Mouse (Mus musculus) heart, adult 2 months (tissue): ENCODE data around the gene Sass6.

Experiments used
- CTCF ChIP-seq: fragments of 200-600 bp; IDR thresholded peaks from 2 replicates; pipeline ENCODE4 v1.8.1; 2022; ENCODE audit warnings: antibody characterized with exemption, mild to moderate bottlenecking, moderate library complexity
- EP300 ChIP-seq: fragments of 200-500 bp; IDR thresholded peaks from 2 replicates; pipeline ENCODE4 v1.6.1; 2011; ENCODE audit warnings: low read depth, low read length, control low read depth; ENCODE audit not compliant: insufficient read depth

DNA sequence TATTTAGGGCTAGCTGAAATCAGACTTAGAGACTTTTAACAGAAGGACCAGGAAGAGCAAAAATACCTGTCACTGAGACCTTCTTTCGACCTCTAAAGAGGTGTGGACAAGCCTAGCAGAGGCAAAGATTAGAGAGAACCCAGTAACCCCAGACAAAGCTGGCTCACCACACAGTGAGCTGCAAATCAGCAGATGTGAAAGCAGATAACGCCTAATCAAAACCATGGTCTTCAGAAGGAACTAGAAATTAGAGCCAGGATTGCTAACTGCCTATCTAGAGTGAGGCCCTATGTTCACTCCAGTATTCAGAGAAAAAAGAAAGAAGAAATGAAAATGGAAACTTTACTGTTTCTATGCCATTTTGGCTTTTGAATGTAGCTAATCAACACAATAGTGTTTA is 47.6 kb downstream of the Sass6 start:
- TF ChIP-seq CTCF (no peak), EP300 (no peak)
